Mouse (Mus musculus): ENCODE data around the gene Vdr. TPM values are rescaled to one million over a fixed set of nuclear protein-coding genes. Genes with fewer than 3 reads are reported as not detected.

The Vdr gene
- polyA plus RNA-seq, 1 experiment from 2014 or later: 1.5 TPM

DNA sequence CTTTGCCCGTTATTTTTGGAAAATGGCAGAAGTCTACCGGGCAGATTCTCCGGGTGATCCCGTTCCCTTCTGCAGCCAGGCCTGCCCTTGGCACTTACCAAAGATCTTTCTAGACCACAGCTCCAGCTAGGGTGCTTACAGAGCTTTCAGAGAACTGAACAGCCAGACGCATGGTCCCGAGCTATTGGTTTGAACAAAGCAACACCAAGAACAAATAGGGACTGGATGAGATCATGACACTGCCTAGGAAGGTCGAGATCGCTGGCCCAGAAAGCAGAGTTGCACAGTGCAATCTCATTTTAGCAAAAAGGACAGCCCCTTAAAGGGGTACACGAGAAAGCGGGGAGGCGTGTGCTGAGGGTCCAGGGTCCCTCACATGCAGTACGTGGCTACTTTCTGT lies 87.0 kb downstream of the Vdr start:
- H3K27me3 ChIP-seq (replicated peaks): no peaks in the 10 kb centered on the region
- no peak overlapping the region for H3K27ac ChIP-seq
- H3K4me2 ChIP-seq (replicated peaks): no peak overlapping the region
- no peak overlapping the region for H3K9ac ChIP-seq
- H3K36me3 ChIP-seq: no peaks in the 10 kb centered on the region
- H3K4me1 ChIP-seq (replicated peaks): peaks cover 68% of the 10 kb centered on the region
- no peak for ATAC-seq
- no peak overlapping the region for H3K4me3 ChIP-seq (replicated peaks)
- 74% methylated on average over 12 of the region's 12 CpGs for WGBS
- no peaks in the 10 kb centered on the region for H3K9me3 ChIP-seq

DNA sequence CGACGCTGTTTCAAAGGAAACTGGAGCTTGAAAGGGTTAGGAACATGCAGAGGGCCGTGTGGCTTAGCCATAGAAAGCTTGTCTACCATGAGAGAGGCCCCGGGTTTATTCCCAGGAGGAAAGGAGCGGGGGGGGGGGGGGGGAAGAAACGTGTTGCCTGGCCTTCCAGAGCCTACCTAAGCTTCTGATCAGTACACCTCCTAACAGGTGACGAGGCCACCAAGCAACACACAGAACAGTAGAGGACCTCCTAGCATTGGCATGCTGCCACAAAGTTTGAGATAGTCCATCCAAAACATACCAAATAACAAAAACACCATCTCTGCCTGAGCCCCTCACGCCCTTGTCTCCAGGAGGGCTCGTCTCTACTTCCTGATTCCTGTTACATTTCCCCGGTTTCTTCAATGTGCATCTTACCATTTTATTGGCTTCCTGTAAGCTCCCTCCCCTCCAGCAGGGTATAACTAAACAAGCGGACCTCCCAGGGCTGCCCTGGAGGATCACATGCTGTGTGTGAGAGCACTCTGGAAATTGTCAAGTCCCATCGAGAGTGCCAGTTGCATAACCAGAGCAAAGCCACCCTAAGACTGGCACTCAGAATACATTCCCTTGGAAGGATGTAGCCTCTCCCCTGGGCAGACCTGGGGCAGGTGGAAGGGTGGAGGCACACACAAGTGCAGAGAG lies 87.7 kb downstream of the Vdr start:
- ATAC-seq: no peak
- Histone ChIP-seq H3K27me3 (replicated peaks) (no peaks in the 10 kb centered on the region), H3K4me1 (replicated peaks) (peaks cover 62% of the 10 kb centered on the region), H3K27ac (peak overlapping the region; percentile 13; the same call in 1 of the 2 replicates), H3K36me3 (no peaks in the 10 kb centered on the region), H3K4me3 (replicated peaks) (no peak overlapping the region), H3K4me2 (replicated peaks) (no peak overlapping the region), H3K9me3 (no peaks in the 10 kb centered on the region), H3K9ac (no peak overlapping the region)
- 36% methylated on average over 12 of the region's 12 CpGs for WGBS

DNA sequence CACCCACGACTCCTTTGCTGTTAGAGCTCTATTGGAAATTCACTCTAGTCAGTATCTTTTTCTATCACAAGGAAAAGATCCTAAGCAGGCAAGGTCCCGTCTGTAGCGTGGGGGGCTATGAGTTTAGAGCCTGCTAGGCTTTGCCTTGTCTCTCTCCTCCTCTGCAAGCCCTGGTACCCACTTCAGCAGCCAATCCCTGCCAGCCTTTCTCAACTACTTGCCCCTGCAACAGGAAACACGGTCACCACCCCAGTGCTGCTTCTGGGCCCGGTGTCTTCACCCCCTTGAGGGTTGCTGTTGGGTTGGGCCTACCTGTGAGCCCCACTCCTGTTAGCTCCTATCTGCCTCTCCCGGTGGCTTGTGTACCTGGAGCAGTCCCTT lies 88.5 kb downstream of the Vdr start:
- no peak for ATAC-seq
- Histone ChIP-seq H3K4me2 (replicated peaks) (no peak overlapping the region), H3K27ac (peak overlapping the region; percentile 13), H3K36me3 (no peaks in the 10 kb centered on the region), H3K4me1 (replicated peaks) (peaks cover 62% of the 10 kb centered on the region), H3K4me3 (replicated peaks) (no peak overlapping the region), H3K9ac (no peak overlapping the region), H3K27me3 (replicated peaks) (no peaks in the 10 kb centered on the region), H3K9me3 (no peaks in the 10 kb centered on the region)
- WGBS: 57% methylated on average over 6 of the region's 6 CpGs

DNA sequence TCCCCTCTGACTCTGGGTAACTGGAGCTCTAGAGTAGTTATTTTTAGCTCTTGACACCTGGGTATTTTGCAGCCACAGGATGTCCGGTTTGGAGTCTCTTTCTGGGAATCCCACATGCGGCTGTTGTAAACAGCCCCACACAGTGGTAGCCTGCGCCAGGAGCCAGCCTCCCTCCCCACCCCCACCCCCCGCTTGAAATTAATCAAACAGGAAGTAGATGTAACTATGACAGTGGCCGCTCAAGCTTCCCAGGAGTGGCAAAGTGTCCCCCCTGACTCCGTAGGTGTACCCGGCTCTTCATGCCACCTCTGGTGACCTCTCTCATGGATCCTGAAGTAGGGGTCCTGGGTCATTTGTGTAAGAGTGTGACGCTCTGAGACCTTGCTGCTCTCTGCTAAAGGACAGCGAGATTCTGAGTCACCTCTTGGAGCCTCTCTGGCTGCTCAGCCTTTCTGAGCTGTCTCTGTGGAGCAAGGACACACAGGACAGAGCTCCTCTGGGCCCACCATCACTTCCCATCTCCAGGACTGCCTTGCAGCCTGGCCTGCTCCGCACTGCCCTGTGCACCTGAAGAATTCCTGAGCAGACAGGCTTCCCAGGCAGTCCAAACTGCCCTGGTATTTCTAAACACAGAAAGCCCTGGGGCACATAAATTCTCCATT lies 89.0 kb downstream of the Vdr start:
- peak; percentile 22; the same call in 1 of the 2 replicates for ATAC-seq
- no peak overlapping the region for H3K4me2 ChIP-seq (replicated peaks)

DNA sequence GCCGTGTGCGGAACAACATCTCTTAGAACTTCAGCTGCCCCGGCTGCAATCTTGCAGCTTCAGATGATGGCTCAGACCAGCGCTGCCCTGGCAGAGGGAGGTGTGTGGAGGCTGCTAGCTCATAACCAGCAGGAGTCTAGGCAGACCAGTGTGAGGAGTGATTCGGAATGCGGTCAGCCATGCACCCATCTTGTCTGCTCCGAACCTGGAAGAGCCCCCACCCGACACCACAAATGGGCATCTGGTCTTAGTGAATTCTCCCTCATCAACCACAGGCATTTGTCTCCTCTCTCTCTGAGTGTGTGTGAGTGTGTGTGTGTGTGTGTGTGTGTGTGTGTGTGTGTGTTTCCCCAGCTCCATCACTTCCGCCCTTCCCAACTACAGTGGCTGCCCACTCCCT lies 90.5 kb downstream of the Vdr start:
- no peak for ATAC-seq
- H3K36me3 ChIP-seq: no peaks in the 10 kb centered on the region
- WGBS: 80% methylated on average over 9 of the region's 9 CpGs
- peaks cover 42% of the 10 kb centered on the region for H3K4me1 ChIP-seq (replicated peaks)
- H3K27ac ChIP-seq: no peak overlapping the region
- no peak overlapping the region for H3K4me2 ChIP-seq (replicated peaks)
- no peak overlapping the region for H3K4me3 ChIP-seq (replicated peaks)
- no peaks in the 10 kb centered on the region for H3K27me3 ChIP-seq (replicated peaks)
- no peaks in the 10 kb centered on the region for H3K9me3 ChIP-seq
- H3K9ac ChIP-seq: no peak overlapping the region

More for the DNA sequence above, 89.0 kb downstream of the Vdr start:
- 40% methylated on average over 10 of the region's 10 CpGs for WGBS
- Histone ChIP-seq H3K27me3 (replicated peaks) (no peaks in the 10 kb centered on the region), H3K4me1 (replicated peaks) (peaks cover 57% of the 10 kb centered on the region), H3K27ac (peak overlapping the region; percentile 13), H3K9ac (no peak overlapping the region), H3K9me3 (no peaks in the 10 kb centered on the region), H3K4me3 (replicated peaks) (no peak overlapping the region), H3K36me3 (no peaks in the 10 kb centered on the region)

DNA sequence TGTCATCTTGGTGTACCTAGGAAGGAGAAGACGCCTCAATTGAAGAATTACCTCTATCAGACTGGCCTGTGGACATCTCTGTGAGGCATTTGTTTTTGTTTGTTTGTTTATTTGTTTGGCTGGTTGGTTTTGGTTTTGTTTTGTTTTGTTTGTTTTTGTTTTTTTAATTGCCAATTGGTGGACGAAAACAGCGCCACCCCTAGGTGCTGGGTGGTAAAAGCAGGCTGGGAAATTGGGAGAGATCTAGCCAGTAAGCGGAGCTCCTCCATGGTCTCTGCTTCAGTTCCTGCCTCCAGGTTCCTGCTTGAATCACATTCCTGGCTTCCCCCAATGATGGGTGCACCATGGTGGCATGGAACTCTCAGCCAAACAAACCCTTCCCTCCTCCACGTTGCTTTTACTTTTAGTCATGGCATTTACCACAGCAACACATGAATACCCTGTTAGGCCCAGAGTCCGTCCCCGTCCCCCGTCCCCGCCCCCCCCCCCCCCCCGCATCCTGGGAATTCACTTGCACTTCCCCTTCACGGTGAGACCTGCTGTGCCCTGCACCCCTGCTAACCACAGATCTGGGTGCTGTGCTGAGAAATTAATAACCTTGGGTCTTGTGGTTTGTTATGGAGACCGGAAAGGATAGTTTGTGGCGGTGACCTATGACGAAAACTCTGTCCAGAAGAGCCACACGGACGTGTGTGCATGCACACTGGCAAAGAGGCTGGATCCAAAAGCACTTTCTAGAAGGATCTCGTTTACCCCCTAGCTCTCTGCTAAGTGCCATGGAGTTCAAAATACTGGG lies 94.0 kb downstream of the Vdr start:
- Histone ChIP-seq H3K27ac (no peak overlapping the region), H3K36me3 (no peaks in the 10 kb centered on the region), H3K4me3 (replicated peaks) (no peak overlapping the region), H3K4me2 (replicated peaks) (no peak overlapping the region), H3K9ac (no peak overlapping the region), H3K9me3 (no peaks in the 10 kb centered on the region), H3K4me1 (replicated peaks) (peaks cover 39% of the 10 kb centered on the region), H3K27me3 (replicated peaks) (no peaks in the 10 kb centered on the region)
- WGBS: 90% methylated on average over 17 of the region's 17 CpGs
- ATAC-seq: no peak

DNA sequence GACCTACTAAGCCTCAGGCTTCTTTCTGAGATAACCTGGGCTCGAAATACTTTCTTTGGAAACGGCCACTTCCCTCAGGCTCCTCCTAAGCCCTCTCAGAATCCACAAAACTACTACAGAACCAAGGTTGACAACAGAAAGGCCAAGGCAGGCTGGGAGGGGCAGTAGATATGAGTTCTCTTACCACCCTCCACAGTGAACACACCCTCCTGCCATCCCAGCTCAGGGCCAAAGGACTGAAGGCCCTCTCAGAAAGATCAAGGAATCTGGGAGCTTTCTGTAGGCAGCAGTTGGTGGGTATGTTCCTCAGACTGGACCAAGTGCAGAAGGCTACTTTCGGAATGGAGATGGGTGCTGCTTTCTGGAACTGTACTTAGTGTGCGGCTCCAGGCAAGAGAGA lies 95.2 kb downstream of the Vdr start:
- H3K4me2 ChIP-seq (replicated peaks): no peak overlapping the region
- H3K9ac ChIP-seq: no peak overlapping the region
- H3K27me3 ChIP-seq (replicated peaks): no peaks in the 10 kb centered on the region
- H3K27ac ChIP-seq: no peak overlapping the region
- peaks cover 30% of the 10 kb centered on the region for H3K4me1 ChIP-seq (replicated peaks)
- no peak overlapping the region for H3K4me3 ChIP-seq (replicated peaks)
- WGBS: 90% methylated on average over 4 of the region's 4 CpGs
- ATAC-seq: no peak
- H3K36me3 ChIP-seq: peaks cover 5% of the 10 kb centered on the region; the same call in 1 of the 2 replicates
- no peaks in the 10 kb centered on the region for H3K9me3 ChIP-seq

DNA sequence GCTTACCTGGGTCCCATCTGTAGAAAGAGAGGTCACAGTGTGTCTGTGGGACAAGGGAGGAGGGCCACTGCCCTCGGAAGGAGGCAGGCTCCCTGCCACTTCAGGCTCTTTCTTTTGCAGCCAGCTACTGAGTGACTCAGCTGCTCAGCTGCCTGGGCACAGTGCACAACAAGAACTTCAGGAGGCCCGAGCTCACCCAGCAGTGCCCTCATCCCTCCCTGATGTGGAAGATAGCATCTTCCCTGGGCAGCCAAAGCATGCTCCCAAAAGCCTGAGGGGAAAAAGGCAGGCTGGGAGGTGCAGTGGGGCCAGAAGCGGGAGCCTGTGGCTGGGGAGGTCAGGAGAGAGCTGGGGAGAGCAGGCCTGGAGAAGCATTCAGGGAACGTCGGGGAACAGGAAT lies 95.7 kb downstream of the Vdr start:
- peak overlapping the region; percentile 25; the same call in 1 of the 2 replicates for H3K27ac ChIP-seq
- H3K9me3 ChIP-seq: no peaks in the 10 kb centered on the region
- no peak overlapping the region for H3K9ac ChIP-seq
- H3K4me2 ChIP-seq (replicated peaks): no peak overlapping the region
- no peak for ATAC-seq
- WGBS: 61% methylated on average over 5 of the region's 5 CpGs
- no peaks in the 10 kb centered on the region for H3K27me3 ChIP-seq (replicated peaks)
- peaks cover 30% of the 10 kb centered on the region for H3K4me1 ChIP-seq (replicated peaks)
- H3K4me3 ChIP-seq (replicated peaks): no peak overlapping the region
- H3K36me3 ChIP-seq: peaks cover 8% of the 10 kb centered on the region; the same call in 1 of the 2 replicates

DNA sequence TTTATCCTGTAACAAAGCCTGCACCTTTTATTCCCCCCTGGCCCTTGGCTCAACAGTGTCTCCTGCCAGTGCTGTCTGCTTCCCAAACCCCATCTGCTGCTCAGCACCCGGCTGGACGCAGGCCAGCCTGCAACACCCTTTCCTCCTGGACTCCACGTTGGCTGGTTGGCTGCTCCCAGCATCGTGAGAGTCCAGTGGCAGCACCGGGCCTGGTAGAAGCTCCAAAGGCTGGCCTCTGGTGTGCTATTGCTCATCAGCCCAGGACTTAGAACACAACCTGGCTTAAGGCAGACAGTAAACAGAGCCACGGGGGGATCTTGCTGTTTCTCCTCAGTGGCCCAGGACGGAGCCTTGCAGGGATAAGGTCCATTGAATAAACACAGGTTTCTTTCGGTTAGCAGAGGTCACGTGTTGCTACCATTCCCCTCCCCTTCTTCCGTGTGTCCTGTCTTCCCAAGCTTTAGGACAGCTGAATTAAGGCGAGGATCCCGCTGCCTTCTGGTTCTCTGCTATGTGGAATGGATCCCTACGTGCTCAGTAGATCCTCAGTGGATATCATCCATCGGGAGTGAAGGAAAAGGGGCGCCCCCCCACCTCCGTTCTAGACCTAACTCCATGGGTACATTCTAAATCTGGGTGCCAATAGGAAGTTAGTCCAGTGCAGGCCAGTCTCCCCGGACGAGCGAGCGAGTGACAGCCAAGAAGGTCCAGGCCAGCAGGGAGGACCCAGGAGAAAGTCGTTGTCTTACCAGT lies 96.8 kb downstream of the Vdr start:
- H3K27ac ChIP-seq: peak overlapping the region; percentile 41
- H3K4me1 ChIP-seq (replicated peaks): peaks cover 30% of the 10 kb centered on the region
- peak; percentile 52; the same call in 1 of the 2 replicates for ATAC-seq
- WGBS: 34% methylated on average over 21 of the region's 21 CpGs
- no peak overlapping the region for H3K4me3 ChIP-seq (replicated peaks)
- H3K36me3 ChIP-seq: peaks cover 12% of the 10 kb centered on the region; the same call in 1 of the 2 replicates
- peak overlapping the region; percentile 37 for H3K4me2 ChIP-seq (replicated peaks)
- H3K9me3 ChIP-seq: no peaks in the 10 kb centered on the region
- no peaks in the 10 kb centered on the region for H3K27me3 ChIP-seq (replicated peaks)
- no peak overlapping the region; the same call in 1 of the 2 replicates for H3K9ac ChIP-seq

DNA sequence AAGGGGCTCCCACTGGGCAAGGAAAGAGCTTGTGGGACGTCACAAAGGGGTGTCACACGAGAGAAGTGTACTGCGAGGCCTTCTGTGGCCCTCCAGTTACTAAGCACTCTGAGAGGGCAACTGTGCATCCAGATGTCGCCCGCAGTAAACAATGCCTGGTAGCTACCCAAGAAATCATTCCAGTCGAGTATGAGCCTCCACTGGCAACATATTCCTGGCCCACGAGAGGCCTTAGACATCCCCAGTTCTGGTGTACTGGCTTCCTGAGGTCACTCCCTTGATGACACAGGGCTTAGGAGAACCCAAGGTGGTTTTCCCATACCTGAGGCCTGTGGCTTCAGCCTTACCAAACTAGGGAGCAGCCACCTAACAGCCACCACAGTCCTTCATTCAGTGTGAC lies 97.6 kb downstream of the Vdr start:
- ATAC-seq: no peak
- Histone ChIP-seq H3K4me1 (replicated peaks) (peaks cover 30% of the 10 kb centered on the region), H3K36me3 (peaks cover 14% of the 10 kb centered on the region; the same call in 1 of the 2 replicates), H3K9me3 (no peaks in the 10 kb centered on the region), H3K4me3 (replicated peaks) (no peak overlapping the region), H3K9ac (no peak overlapping the region), H3K27ac (peak overlapping the region; percentile 41), H3K27me3 (replicated peaks) (no peaks in the 10 kb centered on the region), H3K4me2 (replicated peaks) (no peak overlapping the region)
- WGBS: 66% methylated on average over 7 of the region's 7 CpGs

DNA sequence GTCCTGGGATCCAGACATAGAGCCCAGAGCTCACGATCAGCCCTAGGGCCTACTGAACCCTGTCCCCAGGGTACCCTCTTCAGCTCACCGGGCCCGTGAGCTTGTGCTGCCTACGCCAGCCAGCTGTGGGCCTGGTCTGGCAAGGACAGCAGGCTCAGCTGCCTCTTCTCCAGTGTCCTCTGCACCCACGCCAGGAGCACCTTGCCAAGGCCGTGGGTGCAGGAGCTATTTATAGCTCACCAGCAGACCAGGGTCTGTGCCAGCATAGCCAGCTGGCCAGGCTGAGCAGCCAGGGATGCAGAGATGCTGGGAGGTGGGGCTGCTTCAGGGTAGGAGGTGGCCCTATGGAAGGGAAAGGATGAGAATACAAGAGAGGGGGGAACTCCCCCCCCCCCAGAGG lies 98.3 kb downstream of the Vdr start:
- Histone ChIP-seq H3K9ac (no peak overlapping the region), H3K4me1 (replicated peaks) (peaks cover 30% of the 10 kb centered on the region), H3K4me3 (replicated peaks) (no peak overlapping the region), H3K27ac (no peak overlapping the region), H3K9me3 (no peaks in the 10 kb centered on the region), H3K36me3 (peaks cover 15% of the 10 kb centered on the region; the same call in 1 of the 2 replicates), H3K4me2 (replicated peaks) (no peak overlapping the region), H3K27me3 (replicated peaks) (no peaks in the 10 kb centered on the region)
- no peak; the same call in 1 of the 2 replicates for ATAC-seq
- WGBS: 58% methylated on average over 6 of the region's 6 CpGs

DNA sequence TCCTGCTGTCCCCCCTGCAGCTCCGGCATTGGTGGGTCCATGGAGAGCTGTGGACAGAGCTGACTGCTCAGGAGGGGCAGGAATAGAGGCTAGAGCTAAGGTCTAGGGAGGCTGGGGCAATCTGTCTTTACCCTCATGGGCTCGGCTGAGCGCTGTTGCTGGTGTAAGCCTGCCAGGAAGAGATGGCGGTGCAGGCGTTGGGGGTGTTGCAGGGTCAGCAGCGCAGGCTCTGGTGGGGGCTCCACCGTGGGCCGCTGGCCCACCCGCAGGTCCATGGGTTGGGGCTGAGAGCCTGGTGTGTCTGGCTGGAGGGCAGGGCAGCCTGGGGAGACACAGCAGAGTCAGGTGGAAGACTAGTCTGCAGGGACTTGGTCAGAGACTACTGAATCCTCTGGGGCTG lies 99.1 kb downstream of the Vdr start:
- no peak overlapping the region for H3K27ac ChIP-seq

More for the DNA sequence above, 99.1 kb downstream of the Vdr start:
- peaks cover 30% of the 10 kb centered on the region for H3K4me1 ChIP-seq (replicated peaks)
- H3K9ac ChIP-seq: no peak overlapping the region
- no peak overlapping the region for H3K4me2 ChIP-seq (replicated peaks)
- WGBS: 86% methylated on average over 9 of the region's 9 CpGs
- no peaks in the 10 kb centered on the region for H3K9me3 ChIP-seq
- peaks cover 20% of the 10 kb centered on the region; the same call in 1 of the 2 replicates for H3K36me3 ChIP-seq
- H3K27me3 ChIP-seq (replicated peaks): no peaks in the 10 kb centered on the region
- H3K4me3 ChIP-seq (replicated peaks): no peak overlapping the region
- no peak for ATAC-seq

Data from intestine, embryonic 15.5 days (tissue).